27 mouse cellular contexts compared by ENCODE assay signal in genomic region chr2:146723671-146724070, GRCm38 (mm10).
A peak's percentile ranks its signal among the peaks of the same experiment; 100 is the strongest.
DNase-seq lines count a peak whose midpoint lies in the region; ATAC-seq lines count a peak whose summit lies in the region.
"Had no signal": no experiment of that assay in that cellular context is flagged by ENCODE, and none has a peak within 500 bp of the region (broad histone marks: within the 10 kb centered on the region; RNA-seq: fewer than 3 reads in every experiment).

No protein-coding gene starts in this region.

- H3K9me3 ChIP-seq in midbrain, embryonic 11.5 days (ENCODE audit: control insufficient read depth, low read length): no peaks in the 10 kb centered on the region
- H3K9me3 ChIP-seq in midbrain, embryonic 10.5 days (replicated peaks): no peaks in the 10 kb centered on the region
- no peaks in the 10 kb centered on the region for H3K9me3 ChIP-seq in midbrain, embryonic 14.5 days (ENCODE audit: control insufficient read depth, low read length)
- no peaks in the 10 kb centered on the region for H3K9me3 ChIP-seq in neural tube, embryonic 14.5 days (ENCODE audit: control insufficient read depth, low read length)
- H3K9me3 ChIP-seq: embryonic facial prominence, embryonic 13.5 days; heart, embryonic 15.5 days; limb, embryonic 15.5 days; megakaryocyte, embryonic 14.5 days had no signal

- ATAC-seq in midbrain, embryonic 11.5 days (ENCODE audit: low FRiP score): peak; percentile 51; the same call in 1 of the 2 replicates
- peak; percentile 16; the same call in 1 of the 2 replicates for ATAC-seq in midbrain, embryonic 14.5 days (ENCODE audit: low FRiP score, low TSS enrichment)
- ATAC-seq in neural tube, embryonic 14.5 days (ENCODE audit: low read depth): no peak; the same call in 1 of the 2 replicates
- ATAC-seq: activated CD4-positive, CD25-positive, alpha-beta regulatory T cell, adult 4 months had no signal

- H3K27ac ChIP-seq in midbrain, embryonic 11.5 days (ENCODE audit: low read depth, low read length): peak overlapping the region; percentile 13; the same call in 1 of the 2 replicates
- no peak overlapping the region; the same call in 1 of the 2 replicates for H3K27ac ChIP-seq in midbrain, embryonic 10.5 days (replicated peaks)
- peak overlapping the region; percentile 82 for H3K27ac ChIP-seq in midbrain, embryonic 14.5 days (replicated peaks; ENCODE audit: low read depth, low read length)
- peak overlapping the region; percentile 55; the same call in 1 of the 2 replicates for H3K27ac ChIP-seq in neural tube, embryonic 14.5 days (ENCODE audit: low read depth, low read length)
- H3K27ac ChIP-seq: embryonic facial prominence, embryonic 13.5 days; heart, embryonic 15.5 days; layer of hippocampus, adult 2 months; limb, embryonic 15.5 days; liver, embryonic 14.5 days had no signal

- H3K36me3 ChIP-seq in midbrain, embryonic 11.5 days (ENCODE audit: control insufficient read depth, insufficient read depth, low read length): no peaks in the 10 kb centered on the region
- H3K36me3 ChIP-seq in midbrain, embryonic 10.5 days: no peaks in the 10 kb centered on the region
- H3K36me3 ChIP-seq in midbrain, embryonic 14.5 days (ENCODE audit: control insufficient read depth, insufficient read depth, low read length): no peaks in the 10 kb centered on the region
- H3K36me3 ChIP-seq in neural tube, embryonic 14.5 days (ENCODE audit: control insufficient read depth, insufficient read depth, low read length): no peaks in the 10 kb centered on the region
- H3K36me3 ChIP-seq: embryonic facial prominence, embryonic 13.5 days; heart, embryonic 15.5 days; limb, embryonic 15.5 days had no signal

- H3K27me3 ChIP-seq in midbrain, embryonic 11.5 days (ENCODE audit: control insufficient read depth, insufficient read depth, low read length): peaks cover 12% of the 10 kb centered on the region
- peaks cover 85% of the 10 kb centered on the region for H3K27me3 ChIP-seq in midbrain, embryonic 10.5 days (ENCODE audit: low read depth, poor library complexity, severe bottlenecking)
- H3K27me3 ChIP-seq in midbrain, embryonic 14.5 days (ENCODE audit: control insufficient read depth, insufficient read depth, low read length): peaks cover 23% of the 10 kb centered on the region; the same call in 1 of the 2 replicates
- no peaks in the 10 kb centered on the region for H3K27me3 ChIP-seq in neural tube, embryonic 14.5 days (ENCODE audit: control insufficient read depth, insufficient read depth, low read length)
- H3K27me3 ChIP-seq: heart, embryonic 15.5 days; limb, embryonic 15.5 days; megakaryocyte, embryonic 14.5 days had no signal

- peak overlapping the region; percentile 22 for H3K4me2 ChIP-seq in midbrain, embryonic 11.5 days
- H3K4me2 ChIP-seq in midbrain, embryonic 14.5 days (ENCODE audit: low read length): peak overlapping the region; percentile 17; the same call in 1 of the 2 replicates
- H3K4me2 ChIP-seq in neural tube, embryonic 14.5 days (ENCODE audit: low read depth, low read length): no peak overlapping the region
- H3K4me2 ChIP-seq: embryonic facial prominence, embryonic 13.5 days; heart, embryonic 15.5 days; limb, embryonic 15.5 days; lung, embryonic 14.5 days had no signal

- H3K9ac ChIP-seq in midbrain, embryonic 11.5 days (ENCODE audit: low read length): no peak overlapping the region
- H3K9ac ChIP-seq in midbrain, embryonic 14.5 days (replicated peaks; ENCODE audit: low read length): no peak overlapping the region
- no peak overlapping the region for H3K9ac ChIP-seq in neural tube, embryonic 14.5 days (replicated peaks; ENCODE audit: low read depth, low read length)
- H3K9ac ChIP-seq: embryonic facial prominence, embryonic 13.5 days; heart, embryonic 15.5 days; limb, embryonic 15.5 days; liver, embryonic 14.5 days; lung, embryonic 14.5 days had no signal

- H3K4me3 ChIP-seq in midbrain, embryonic 11.5 days (ENCODE audit: low read depth, low read length): no peak overlapping the region
- no peak overlapping the region for H3K4me3 ChIP-seq in midbrain, embryonic 10.5 days
- no peak overlapping the region for H3K4me3 ChIP-seq in midbrain, embryonic 14.5 days (replicated peaks; ENCODE audit: low read depth, low read length)
- no peak overlapping the region for H3K4me3 ChIP-seq in neural tube, embryonic 14.5 days (ENCODE audit: low read depth, low read length)
- H3K4me3 ChIP-seq: embryonic facial prominence, embryonic 13.5 days; erythroblast, embryonic 14.5 days; heart, embryonic 15.5 days; layer of hippocampus, adult 2 months; limb, embryonic 15.5 days; megakaryocyte, embryonic 14.5 days had no signal

- peak; percentile 31 for DNase-seq in embryo, embryonic 10.5 days (ENCODE audit: low spot score)
- no peak for DNase-seq in embryo, embryonic 10 days (ENCODE audit: low spot score)
- DNase-seq in midbrain, embryonic 11.5 days (ENCODE audit: low spot score, missing footprints): no peak
- DNase-seq in midbrain, embryonic 10.5 days (ENCODE audit: low spot score): no peak
- peak; percentile 42 for DNase-seq in midbrain, embryonic 14.5 days
- no peak for DNase-seq in kidney, postnatal 4 days
- no peak for DNase-seq in natural killer cell, adult 2 months (ENCODE audit: low spot score in 2 of 2)
- DNase-seq: adrenal gland, postnatal 10 days; cerebellum, adult 18-20 months; cerebellum, postnatal 14 days; embryo, embryonic 11 days; heart, postnatal 36 days; kidney, adult 8-10 months; kidney, postnatal 14 days; left cerebral cortex, postnatal 4 days; lung, embryonic 14.5 days; right cerebral cortex, postnatal 25 days; thymus, postnatal 25 days had no signal

- peaks cover 39% of the 10 kb centered on the region for H3K4me1 ChIP-seq in midbrain, embryonic 11.5 days (ENCODE audit: control insufficient read depth, insufficient read depth, low read length)
- peaks cover 74% of the 10 kb centered on the region for H3K4me1 ChIP-seq in midbrain, embryonic 10.5 days
- peaks cover 35% of the 10 kb centered on the region for H3K4me1 ChIP-seq in midbrain, embryonic 14.5 days (ENCODE audit: control insufficient read depth, insufficient read depth, low read length)
- H3K4me1 ChIP-seq in neural tube, embryonic 14.5 days (ENCODE audit: control insufficient read depth, insufficient read depth, low read length): peaks cover 24% of the 10 kb centered on the region; the same call in 1 of the 2 replicates
- H3K4me1 ChIP-seq: heart, embryonic 15.5 days; limb, embryonic 15.5 days; megakaryocyte, embryonic 14.5 days had no signal

- 22% methylated on average over 4 of the region's 4 CpGs for WGBS in midbrain, embryonic 11.5 days
- WGBS in midbrain, embryonic 10.5 days: 38% methylated on average over 4 of the region's 4 CpGs
- 10% methylated on average over 4 of the region's 4 CpGs for WGBS in midbrain, embryonic 14.5 days
- 35% methylated on average over 4 of the region's 4 CpGs for WGBS in neural tube, embryonic 14.5 days

Comparison
In these comparisons a context has a peak if more than half of its experiments do, and no peak if none do; other contexts are left out.
1. DNase-seq: peak in embryo, embryonic 10.5 days (single experiment) and midbrain, embryonic 14.5 days (single experiment); none in embryo, embryonic 10 days (single experiment), midbrain, embryonic 11.5 days (single experiment), midbrain, embryonic 10.5 days (single experiment), kidney, postnatal 4 days (0 of 2) and natural killer cell, adult 2 months (0 of 2).